Mouse (Mus musculus): Measurements from ENCODE around the gene Tmem50a.

Gene Tmem50a

DNA sequence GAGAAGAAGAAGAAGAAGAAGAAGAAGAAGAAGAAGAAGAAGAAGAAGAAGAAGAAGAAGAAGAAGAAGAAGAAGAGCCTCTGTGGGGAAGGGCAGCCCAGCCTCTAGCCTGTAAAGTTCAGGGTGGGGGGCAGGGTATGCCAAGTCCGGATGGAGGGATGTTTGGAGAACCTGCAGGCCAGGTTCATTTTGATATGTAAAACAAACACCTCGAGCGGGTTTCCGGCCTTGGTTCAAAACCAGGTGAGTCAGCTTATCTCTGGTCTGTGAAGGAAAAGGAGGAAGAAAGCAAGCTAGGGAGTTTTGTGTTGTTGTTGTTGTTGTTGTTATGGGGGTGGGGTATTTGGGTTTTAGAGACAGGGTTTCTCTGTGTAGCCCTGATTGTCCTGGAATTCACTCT, 43.3 kb downstream of the Tmem50a start:
- no peak for DNase-seq

DNA sequence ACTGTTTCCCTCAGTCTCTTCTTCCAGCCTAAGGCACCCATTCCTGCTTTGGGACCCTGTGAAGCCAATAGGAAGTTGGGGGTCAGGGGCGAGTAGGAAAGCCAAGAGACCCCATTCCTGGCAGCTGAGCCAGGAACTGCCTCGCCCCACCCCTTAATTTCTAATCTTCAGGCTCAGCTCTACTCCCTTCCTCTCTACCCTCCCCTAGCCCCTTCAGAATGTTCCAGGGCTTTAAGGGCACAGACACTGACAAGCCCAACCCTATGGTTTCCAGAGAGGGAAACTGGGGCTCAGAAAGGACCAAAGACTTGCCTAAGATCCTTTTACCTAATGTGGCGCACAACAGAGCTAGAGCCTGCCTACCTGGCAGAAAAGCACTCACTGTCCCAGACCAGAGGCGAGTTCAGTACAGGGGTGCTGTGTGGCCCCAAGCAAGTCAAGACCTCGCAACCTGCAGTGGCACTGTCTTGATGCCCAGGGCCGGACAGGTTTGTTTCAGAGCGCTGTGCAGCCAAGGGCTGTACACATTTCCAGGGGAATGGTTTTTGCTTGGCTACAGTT, 44.9 kb downstream of the Tmem50a start:
- DNase-seq = no peak

DNA sequence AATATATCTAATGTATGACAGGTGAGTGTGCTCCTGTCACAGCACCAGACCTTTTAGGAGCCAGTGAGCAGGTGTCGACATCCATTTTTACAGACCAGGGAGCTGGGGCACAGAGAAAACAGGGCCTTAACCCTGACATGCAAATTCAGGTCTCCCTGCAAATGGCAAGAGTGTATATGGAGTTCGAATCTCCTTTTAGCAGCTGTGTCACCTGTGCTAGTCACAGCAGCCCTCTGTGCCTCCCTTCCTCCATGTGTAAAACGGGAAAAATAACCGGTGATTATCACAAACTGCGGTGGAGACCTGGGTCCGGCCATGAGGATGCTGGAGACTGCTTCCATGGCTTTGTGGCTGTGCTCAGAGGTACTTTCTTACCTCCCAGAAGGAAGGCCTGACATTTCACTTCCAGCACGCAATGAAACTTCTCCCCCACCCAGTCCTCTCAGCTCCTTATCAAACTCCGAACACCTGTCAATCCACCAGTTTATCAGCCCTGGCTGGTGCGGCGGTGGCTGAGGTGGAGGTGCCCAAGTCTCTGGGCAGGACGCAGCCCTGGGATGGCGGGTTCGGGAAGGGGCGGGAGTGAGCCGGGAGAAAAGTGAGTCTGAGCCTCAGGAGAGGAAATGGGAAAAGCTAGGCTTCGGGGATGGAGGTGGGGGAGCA, 45.6 kb downstream of the Tmem50a start:
- no peak for DNase-seq

DNA sequence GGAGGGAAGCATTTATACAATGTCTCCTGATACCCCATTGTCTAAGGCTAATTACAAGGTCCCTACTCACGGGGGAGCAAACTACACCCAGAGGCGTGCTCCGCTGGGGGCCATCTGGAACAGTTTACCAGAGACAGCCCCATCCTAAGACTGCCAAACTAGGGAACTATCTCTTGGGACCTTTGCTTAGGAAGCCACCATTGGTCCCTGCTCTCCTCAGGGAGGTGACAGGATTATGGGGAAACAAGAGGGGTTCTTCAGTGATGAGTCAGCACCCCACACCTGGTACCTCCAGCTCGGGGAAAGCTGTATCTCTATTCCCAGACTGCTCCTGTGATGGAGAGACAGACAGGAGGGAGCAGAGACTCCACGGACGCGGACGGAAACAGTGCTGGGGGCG, 46.3 kb downstream of the Tmem50a start:
- DNase-seq = no peak

DNA sequence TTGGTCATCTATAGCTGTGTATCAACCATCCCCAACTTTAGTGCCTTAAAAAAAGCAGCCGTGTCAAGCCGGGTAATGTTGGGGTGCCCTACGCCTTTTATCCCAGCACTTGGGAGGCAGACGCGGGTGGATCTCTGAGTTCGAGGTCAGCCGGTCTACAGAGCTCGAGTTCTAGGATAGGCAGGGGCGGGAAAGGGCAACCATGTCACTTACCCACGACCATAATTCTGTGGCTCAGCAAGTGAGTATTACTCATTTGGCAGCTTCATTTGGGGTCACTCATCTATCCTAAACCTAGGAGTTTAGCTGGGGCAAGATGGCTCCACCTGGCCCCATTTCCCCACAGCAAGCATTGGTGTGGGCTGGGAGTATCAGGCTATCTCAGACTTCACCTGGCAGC, 46.8 kb downstream of the Tmem50a start:
- DNase-seq = no peak

DNA sequence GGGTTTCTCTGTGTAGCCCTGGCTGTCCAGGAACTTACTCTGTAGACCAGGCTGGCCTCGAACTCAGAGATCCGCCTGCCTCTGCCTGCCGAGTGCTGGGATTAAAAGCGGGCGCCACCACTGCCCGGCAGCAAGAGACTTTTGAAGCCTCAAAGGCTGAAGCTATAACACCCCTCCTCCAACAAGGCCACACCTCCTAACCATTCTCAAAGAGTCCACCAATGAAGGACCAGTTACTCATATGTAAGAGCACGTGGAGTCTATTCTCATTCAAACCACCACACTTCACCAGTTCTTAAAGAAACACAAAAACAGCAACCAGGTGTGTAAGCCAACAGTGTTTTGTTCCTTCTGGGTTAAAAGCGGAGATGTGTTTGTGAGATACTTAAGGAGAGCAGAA, 47.2 kb downstream of the Tmem50a start:
- no peak for DNase-seq

DNA sequence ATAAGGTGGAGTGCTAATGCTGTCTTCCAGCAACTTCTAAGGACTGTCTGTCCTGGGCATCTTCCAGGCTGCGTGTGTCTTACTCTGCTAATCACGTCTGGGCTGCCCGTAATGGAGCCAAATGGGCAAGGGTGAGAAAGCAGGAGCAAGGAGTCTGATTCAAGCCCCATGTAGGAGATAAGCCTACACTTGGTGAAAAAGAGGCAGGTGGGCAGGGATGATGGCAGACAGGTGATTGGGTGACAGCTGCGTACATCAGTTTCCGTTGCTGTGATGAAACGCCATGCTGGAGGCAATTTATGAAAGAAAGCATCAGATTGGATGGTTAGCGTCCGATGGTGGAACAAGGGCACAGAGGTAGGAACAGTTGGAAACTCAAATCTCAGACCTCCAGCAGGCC, 47.6 kb downstream of the Tmem50a start:
- no peak for DNase-seq

DNA sequence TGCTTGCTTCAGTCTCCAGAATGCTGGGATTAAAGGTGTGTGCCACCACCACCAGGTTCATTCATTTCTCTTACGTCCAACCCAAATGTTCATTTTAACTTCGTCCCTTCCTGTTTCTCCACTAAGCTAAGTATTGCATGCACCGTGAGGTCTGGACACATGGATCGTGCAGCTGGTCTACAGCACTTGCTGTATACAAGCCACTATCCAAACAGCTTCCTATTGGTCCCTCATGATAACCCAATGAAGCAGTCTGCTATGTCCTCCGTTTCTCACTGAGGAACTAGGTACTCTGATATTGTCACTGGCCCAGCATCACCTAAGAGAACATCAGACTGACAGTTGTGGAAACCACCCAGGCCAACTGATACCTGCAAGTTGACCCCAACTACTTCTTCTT, 49.0 kb downstream of the Tmem50a start:
- no peak for DNase-seq

DNA sequence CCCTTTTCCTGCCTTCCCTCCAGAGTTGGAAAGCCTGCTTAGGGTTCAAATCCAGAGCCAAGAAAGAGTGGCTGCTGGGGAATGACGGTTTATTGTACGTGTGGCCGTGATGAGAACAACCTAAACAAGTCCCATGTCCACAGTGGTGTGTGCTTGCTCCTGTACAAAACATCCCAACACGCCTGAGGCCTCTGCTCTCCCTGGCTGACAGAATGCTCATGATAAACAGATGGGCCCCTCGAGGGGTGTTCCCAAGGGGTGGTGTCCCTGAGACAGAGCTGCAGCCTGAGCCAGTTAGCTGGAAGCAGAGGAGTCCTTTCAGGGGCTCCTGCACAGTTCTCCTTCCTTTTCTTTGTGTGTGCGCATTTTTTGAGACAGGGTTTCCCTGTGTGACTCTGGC, 49.5 kb downstream of the Tmem50a start:
- no peak for DNase-seq

DNA sequence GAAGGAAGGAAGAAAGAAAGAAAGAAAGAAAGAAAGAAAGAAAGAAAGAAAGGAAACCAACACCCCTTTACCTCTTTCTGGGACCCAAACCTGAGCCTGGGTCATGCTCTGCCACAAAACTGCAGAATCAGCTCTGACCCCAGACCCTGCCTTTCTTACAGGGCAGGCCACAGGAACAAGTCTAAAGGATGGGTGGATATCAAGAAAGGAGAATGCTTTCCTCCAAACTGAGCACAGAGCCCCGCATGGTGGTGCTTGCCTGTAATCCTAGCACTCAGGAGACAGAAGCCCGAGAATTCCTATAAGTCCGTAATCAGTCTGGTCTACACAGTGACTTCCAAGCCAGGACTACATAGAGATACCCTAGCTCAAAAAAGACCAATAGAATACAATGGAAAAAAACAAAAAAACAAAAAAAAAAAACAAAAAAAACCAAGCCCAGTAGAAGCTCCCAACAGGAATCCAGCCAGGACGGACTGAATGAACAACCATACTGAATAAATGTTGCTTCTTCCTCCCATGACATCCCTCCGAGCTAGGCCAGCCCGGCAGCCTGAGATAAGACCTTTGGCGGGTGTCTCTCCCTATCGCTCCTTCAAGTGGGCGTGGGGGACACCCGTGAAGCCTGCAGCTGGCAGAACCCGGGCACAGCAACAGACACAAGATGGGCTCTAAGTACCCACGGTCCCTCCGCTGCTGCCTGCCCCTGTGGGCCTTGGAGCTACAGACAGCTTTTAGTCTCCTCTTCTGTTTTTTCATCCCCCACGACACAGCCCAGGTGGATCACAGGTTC, 50.7 kb downstream of the Tmem50a start, which contains the start of gene Rhd:
Rhd (plus strand) TSS at position 600 of the 793 bp plus-strand sequence.
- no peak for DNase-seq

DNA sequence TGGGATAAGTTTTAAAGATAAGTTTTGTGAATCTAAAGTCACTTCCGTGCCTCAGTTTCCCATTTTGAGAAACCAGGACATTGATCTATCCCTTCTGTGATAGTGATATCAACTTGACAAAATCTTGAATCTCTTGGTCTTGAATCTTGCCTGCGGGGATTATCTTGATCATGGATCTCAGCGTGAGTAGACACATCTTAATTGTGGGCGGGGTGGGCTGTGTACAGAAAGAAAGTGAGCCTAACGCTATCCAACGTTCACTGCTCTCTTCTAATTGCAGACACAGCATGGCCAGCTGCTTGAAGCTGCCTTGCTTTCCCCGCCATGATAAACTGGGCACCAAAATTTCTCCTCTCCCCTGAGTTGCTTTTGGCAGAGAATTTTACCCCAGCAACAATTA, 51.8 kb downstream of the Tmem50a start:
- DNase-seq = no peak

DNA sequence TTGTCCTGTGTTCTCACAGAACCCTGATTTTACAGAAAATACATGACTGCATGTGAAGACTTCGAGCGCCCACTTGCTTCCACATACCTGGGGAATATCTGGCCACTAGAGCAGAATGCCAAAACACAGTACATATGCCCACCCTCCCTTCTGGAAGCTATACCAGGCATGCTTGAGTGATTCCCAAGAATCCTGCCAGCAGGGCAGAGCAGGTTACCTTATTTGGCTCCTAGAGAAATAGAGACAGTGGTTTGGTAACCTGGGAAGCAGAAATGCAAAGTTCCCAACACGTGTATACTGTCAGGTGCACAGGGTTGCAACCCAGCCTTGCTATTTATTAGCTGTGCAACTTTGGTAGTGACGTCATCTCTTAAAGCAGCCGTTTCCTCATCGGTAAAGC, 52.9 kb downstream of the Tmem50a start:
- no peak for DNase-seq

DNA sequence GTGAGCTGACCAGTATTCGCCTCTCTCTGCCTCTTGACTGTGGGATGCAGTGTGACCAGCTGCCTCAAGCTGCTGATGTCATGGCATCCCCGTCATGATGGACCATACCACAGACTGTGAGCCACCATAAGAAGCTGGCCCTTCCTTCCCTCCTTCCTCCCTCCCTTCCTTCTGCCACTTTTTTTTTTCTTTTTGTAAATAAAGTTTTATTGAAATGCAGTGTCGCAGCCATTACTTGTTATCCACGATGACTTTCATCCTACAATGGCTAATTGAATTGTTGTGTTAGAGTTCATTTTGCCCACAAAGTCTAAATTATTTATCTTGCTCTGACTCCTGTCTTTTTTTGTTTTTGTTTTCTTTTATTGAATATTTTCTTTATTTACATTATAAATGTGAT, 56.3 kb downstream of the Tmem50a start:
- no peak for DNase-seq

DNA sequence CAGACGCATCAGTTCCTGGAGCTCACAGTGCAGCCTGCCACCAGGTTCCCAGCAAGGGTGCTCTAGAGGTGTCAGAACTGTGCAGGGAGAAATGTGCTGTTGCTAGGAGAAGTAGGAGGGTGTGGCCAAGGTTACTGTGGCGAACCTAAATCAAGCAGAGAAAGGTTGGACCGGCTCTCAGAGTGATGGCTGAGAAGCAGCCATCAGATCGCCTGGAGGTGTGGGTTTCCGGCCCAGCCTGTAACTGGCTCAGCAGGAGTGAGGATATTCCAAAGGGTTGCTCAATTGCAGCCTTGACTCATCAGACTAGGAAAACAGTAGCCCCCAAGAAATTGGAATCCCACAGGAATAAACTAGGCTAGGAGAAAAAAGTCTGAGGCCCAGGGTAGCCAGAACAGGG, 58.3 kb downstream of the Tmem50a start:
- no peak for DNase-seq

DNA sequence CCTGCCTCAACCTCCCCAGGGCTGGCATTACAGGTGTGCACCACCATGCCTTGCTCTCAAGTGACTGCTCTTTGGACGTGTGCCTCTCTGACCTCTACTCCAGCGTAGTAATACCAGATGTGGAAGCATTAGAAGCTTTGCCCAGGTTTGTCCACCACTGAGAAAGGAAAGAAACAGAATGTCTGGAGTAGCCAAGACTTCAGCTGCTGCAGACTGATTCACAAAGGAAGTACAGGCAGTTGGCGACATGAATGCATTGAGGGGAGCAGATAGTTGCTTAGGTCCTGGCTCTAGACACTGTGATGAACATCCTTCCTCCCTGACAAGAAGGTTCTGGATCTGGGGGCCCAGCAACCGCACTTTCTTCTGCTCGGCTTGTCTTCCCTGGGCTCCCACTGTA, 58.8 kb downstream of the Tmem50a start:
- no peak for DNase-seq

DNA sequence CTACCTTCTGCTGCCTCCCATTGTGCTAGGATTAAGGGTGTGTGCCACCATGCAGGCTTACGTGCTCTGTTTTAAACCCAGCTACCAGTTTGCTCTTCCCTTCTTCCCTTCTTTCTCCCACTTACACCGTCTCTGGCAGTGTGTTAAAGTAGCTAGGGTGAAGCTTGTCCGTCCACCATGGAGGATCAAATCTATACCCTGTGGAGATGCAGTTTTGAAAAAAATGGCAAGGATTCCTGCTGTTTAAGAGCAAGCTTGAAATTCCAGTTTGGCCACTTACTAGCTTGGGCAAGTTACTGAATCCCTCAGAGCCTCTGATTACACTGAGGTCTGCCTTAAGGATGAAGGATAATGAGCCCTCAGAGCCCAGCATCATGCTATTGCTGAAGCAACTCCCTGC, 59.5 kb downstream of the Tmem50a start:
- DNase-seq = no peak

DNA sequence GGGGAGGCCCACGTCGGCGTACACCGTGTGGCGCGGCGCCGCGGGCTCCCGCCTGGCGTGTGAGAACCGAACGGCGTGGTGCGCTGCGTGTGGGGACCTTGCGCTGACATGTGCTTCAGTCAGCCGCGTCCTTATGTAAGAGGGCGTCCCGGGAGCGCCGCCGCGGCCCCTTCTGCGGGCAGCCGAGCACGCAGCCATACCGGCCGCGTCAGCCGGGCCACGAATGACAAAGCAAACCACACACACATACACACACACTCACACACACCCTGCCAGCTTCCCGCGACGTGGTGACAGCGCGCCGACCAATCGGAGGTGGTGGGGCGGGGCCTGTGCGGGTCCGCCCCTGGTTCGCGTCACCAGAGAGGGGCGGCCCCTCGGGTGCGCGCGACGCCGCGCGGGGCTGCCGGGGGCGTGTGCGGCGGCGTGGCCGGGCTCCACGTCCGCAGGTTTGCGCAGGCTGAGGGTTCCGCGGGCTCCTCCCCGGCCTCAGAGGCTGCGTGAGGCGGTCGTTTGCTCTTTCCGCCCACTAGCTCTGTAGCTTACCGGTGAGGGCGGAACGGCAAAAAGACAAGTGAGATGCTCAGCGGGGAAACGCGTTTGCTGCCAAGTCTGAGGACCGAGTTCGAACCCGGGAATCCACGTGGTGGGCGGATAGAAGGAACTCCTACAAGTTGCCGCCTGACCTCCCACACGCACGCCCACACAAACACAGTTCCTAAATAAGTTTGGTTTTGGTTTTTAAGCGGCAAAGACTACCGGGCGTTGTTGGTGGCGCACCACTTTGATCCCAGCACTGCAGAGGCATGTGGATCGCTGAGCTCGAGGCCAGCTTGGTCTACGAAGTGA, 61.0 kb downstream of the Tmem50a start:
- peak; percentile 96 for DNase-seq

DNA sequence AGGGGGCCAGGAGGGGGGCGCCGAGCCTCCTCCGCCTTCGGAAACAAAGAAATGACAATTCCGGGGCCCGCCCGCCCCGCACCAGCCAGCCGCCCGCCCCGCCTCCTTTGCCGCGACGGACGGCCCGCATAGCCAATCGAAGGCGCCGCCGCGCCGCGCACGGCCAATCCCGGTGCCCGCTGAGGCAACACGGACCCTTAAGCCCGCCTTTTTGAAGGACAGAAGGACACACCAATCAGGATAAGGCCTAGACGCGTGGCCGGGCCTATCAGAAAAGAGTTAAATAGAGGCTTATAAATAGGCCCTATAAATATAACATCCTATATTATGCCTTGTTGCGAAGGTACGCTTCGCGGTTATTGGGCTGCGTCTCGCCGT, 61.6 kb downstream of the Tmem50a start, which contains the start of gene Maco1:
Maco1 (minus strand) TSS at position 87 of the 378 bp plus-strand sequence.
- DNase-seq = peak; percentile 100

DNA sequence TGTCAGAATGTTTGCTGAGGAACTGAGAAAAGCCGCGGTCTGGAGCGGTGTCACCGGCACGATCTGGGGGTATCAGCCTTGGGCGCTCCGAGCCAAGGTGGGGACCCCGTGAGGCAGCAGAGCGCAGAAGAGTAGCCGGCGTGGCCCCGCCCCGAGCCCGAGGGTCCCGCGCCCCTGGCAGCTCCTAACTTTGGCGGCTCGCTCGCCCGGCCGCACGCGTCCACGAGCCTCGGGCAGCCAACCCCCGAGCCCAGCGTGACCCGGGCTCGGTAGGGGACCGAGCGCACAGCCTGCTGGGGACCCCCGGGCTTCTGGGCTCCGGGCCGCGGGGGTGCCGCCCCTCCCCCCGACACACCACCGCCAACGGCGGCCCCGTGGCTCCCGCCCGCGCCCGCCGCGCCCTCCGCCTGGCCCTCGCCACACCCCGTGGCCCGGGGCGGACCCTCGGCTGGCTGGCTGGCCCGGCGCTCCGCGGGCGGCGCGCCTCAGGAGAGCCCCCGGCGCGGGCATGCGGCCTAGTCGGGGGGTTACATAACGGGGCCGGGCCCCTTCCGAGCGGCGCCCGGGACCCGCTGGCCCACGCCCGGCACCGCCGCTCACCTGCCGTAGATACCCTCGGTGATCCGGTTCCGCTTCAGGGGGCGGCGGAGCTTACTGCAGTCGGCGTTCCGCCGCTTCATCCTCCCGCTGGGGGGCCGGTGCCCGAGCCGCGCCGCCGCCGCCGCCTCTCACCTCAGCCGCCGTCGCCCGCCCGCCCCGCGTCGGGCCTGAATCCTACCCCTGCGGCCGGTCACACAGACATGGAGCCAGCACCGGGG, 62.2 kb downstream of the Tmem50a start:
- DNase-seq = peak; percentile 57

DNA sequence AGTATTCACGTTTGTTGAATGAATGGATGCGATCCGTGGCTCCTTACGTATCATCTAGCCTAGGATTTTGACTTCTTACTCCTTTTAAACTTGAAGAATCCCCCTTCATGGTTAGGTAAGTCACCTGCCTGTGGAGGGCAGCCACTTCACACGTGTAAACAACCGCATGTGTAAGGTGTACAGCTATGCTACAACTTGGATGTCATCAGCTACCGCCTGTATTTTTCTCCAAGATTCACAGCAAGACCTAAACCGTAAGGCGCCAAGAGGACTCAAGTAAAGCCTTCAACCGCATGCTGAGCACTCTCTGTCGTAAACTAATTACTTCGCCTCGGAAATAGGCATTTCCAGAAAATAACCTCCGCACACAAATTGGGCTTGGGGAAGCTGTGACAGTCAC, 62.9 kb downstream of the Tmem50a start:
- DNase-seq = peak; percentile 50

DNA sequence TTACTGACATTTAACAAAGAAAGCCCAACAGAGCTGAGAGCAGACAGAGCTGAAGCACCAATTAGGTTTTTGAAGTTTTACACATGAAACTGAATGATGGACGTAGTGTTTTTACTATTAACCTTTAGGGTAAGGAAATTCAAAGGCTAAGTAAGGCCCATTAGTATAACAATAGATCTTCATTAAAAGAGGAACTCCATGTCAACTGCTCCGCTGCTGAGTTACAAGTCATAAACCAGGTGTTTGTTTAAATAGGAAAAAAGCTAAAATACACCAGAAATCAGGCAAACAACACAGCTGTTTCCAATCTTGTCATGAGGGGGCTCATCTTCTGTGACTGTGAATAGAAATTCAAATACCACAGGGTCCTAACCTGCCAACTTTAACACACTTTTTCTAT, 63.6 kb downstream of the Tmem50a start:
- no peak for DNase-seq

DNA sequence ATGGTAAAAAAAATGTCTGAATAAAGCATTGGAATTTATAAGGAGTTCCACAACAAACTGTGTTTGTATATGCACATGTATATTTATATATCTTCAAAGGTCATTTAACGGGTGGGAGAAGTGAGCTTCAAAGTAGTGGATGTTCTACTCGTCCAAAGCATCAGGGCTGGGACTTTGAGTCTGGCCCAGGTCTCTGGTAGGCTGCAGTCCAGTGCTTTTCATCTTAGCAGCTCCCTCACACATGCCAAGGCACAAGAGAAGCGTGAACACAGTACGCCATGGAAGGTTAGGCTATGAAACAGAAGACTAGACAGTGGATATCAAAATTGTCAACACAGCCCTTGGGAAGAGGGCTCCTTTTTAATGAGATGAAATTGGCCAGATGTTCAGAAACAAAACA, 64.3 kb downstream of the Tmem50a start:
- DNase-seq = no peak
